Mouse (Mus musculus): ENCODE measurements around the gene Polm.

- TF ChIP-seq CTCF (IDR thresholded peaks at IDR 0.05; ENCODE audit: insufficient read depth, low read length) = no peak
- TF ChIP-seq POLR2A (IDR thresholded peaks at IDR 0.05; ENCODE audit: borderline replicate concordance, extremely low read depth, low read depth, low read length) = no peak
Observed at GRCm38 (mm10) chr11:5802457-5803217, 35.2 kb downstream of the Polm start.

Measured in lung, adult 2 months (tissue).